Mouse (Mus musculus): ENCODE data around the gene Apba2. TPM values are rescaled to one million over a fixed set of nuclear protein-coding genes. Genes with fewer than 3 reads are reported as not detected.
A peak's percentile ranks its signal among the peaks of the same experiment; 100 is the strongest.

Apba2 gene
- total RNA-seq, 4 experiments from 2014 or later: 231 to 246 (median 238) TPM

GRCm38 (mm10) chr7:64724409-64724808 lies 222.9 kb downstream of the Apba2 start:
- DNase-seq (ENCODE audit: low spot score in 2 of 2): no peak

- DNase-seq (ENCODE audit: low spot score in 2 of 2): peak; percentile 54 to 59
These were observed 224.6 kb downstream of the Apba2 start for GRCm38 (mm10) chr7:64725967-64726695.

DNA sequence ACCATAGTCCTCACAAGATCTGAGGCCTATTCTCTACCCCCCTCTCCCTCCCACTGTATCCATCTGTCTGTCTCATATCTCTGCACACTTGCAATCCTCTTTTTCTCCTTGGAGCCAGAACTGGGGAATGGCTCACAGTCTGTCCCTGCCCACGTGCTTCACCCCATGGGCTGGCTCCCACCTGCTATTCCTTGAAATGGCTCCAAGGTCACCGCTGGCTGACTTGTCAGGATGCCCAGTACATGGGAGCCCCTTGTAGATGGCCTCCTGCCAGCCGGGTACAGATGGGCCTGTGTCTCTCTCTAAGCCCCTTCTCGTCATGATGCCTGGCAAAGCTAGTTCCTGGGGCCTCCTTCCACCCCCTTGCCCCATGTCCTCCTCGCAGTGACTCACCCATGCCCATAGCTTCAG lies 226.7 kb downstream of the Apba2 start:
- DNase-seq (ENCODE audit: low spot score in 2 of 2): peak; percentile 61 to 65

DNA sequence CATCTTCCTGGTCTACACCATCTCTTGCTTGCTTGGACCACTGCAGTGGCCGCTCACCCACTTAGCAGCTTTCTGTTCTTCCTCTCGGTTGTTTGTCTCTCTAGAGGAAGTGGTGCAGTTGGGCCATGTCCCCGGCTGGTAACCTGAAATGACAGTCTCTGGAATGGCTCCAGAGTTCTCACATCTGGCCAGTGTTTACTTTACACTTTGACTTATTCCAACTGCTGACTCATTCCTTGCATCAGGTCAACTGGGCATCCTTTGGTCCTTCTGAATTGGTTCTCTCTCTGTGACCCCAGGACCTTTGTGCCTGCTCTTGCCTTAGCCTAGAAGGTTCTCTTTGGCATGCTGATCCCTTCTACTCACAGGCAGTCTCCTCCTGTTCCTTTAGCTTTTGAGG lies 227.3 kb downstream of the Apba2 start:
- DNase-seq (ENCODE audit: low spot score in 2 of 2): no peak

DNA sequence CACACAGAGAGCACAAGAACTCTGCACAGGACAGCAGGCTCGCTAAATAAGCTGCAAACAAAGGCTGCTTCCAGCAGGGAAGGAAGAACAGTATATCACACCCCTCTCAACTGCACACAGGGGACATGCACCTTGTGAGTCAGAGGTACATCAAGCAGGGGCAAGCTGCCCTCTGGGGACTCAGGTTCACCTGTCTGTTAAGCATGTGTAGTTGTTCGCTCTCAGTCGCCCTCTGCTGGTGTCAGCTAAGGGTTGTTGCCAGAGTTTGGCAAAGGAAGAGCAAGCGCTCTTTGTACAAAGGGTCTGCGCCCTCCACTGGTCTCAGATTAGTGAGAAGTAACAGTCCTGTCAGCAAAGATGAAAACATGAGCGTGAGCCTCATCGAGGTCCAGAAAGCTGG lies 228.3 kb downstream of the Apba2 start:
- peak in 1 of 2 experiments; percentile 71 for DNase-seq (ENCODE audit: low spot score in 2 of 2)

DNA sequence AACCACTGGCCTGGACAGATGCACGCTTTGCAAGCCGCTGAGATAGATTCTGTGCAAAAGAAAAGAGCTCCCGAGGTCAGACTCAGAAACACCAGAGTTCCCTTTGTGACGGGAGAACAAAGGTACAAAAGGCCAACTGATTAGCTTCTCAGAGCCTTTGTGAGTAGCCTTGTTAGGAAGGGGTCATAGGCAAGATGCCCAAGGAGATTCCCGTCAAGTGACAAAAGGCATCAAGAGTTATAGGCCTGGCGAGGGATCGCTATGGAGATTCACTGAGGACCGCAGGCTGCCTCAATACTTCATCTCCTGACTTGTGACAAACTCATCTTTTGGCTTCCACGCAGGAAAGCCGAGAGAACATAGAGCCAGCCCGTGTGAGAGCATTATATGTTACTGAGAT lies 237.6 kb downstream of the Apba2 start:
- no peak for DNase-seq (ENCODE audit: low spot score in 2 of 2)

DNA sequence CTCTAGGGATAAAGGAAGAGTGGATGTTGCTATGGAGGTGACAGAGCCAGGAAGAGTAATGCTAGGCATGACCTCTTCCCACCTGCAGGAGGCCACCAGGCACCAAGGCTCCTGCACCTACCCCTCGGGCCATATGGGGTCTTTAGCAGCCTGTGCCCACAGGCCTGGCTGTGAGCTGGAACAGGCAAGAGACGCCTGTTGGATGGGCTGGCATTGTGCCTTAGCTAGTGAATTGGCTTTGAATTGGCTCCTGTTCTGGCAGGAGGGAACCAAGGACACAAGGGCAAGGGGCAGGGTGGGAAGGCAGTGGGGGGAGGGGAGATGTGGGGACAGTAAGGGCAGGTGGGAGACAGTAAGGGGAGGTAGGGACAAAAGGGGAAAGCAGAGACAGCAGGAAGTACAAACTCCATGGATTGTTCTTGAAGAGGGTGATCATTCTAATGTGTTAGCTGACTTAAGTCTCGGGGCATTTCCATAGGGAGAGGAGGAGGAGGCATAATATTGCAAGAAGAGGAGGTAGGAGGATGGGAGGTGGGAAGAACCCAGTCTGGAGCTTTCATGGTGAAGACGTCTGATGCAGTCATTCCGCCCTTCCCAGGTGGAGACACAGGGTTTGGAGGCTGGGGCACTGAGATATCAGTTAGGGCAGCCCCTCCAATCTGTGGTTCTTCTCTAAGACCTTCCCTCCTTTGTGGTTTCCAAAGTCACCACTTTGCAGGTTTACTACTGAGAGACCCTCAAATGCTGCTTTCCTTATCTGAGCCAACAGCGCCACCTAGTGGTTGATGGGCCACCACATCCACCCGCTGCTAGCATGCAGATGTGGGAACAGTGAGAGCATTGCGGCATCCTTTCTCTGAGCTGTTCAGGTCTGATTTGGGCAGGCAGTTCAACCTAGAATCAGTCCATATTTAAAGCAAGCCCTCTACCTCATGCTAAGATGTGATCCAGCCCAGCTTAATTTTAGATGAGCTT lies 240.1 kb downstream of the Apba2 start:
- DNase-seq (ENCODE audit: low spot score in 2 of 2): peak; percentile 78 to 91

DNA sequence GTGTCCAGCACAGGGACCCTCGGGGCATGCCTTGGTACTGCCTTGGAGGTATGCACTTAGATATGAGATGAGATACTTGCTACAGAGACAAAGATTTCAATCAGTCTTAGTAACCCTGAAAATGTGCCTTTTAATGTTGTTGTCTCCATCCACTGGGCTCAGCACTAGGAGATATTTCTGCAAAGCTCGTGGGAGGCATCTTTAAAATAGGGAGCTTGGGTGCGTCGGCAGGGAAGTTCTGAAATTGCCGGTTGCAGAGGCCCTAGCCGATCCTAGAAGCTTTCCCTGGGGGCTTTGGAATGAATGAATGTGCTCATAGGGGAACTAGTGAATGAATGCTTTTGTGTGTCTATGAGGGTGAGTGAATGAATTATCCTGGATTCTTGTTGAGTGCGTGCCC lies 242.1 kb downstream of the Apba2 start:
- no peak for DNase-seq (ENCODE audit: low spot score in 2 of 2)

DNA sequence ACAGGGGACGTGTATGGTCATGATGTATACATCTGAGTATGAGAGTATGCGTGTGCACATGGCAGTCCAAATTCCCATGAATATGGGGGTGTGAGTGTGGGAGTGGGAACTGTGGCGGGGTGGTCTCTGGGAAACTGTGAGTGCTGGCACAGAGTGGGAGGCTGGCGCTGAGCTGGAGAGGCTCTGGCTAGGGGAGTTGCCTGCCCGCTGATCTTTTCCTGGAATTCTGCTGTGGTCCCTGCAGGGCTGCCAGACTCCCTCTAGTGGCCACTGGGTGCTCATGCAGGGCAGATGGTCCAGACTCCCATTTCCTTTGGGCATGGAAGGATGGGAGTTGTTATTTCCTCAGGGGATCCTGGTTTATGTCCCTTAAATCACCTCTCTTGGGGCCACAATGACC lies 250.0 kb downstream of the Apba2 start:
- peak; percentile 61 to 67 for DNase-seq (ENCODE audit: low spot score in 2 of 2)

DNA sequence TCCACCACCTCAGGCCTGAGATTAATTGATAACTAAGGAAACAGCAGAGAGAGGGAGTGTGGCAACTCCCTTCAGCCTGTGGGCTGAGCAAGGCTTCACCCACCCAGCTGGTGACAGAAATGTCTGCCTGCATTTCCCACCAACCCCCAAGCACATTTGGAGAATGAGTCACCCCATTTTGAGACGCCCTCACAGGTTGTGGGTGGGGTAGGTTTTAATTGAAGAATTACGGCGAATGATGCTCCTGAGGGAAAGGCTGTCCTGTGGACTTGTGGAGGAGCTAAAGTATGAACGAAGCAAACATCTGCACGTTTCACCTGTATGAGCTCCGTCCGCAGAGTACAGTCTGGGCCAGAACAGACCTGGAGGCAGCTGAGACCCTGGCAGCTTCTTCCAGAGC lies 250.6 kb downstream of the Apba2 start:
- DNase-seq (ENCODE audit: low spot score in 2 of 2): peak; percentile 58 to 69

DNA sequence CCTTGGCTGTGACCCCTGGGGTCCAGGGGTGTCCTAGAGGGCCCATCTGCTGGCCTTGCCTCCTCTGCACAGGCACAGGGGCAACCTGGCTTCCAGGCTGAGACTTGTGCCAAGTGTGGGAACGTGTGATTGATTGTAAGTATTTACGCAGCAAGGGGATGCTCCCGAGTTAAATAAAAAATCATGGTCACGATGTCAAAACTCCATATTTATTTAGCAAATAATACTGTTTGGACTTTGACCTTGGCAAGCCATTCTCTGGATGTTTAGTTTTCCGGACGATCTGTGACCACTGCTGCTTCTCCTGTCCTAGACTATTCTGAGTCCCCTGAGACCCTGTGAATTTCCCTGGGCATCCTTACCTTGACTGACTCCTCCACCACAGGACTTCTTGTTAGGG lies 252.2 kb downstream of the Apba2 start:
- no peak for DNase-seq (ENCODE audit: low spot score in 2 of 2)

GRCm38 (mm10) chr7:64754161-64754560 lies 252.7 kb downstream of the Apba2 start:
- no peak for DNase-seq (ENCODE audit: low spot score in 2 of 2)

DNA sequence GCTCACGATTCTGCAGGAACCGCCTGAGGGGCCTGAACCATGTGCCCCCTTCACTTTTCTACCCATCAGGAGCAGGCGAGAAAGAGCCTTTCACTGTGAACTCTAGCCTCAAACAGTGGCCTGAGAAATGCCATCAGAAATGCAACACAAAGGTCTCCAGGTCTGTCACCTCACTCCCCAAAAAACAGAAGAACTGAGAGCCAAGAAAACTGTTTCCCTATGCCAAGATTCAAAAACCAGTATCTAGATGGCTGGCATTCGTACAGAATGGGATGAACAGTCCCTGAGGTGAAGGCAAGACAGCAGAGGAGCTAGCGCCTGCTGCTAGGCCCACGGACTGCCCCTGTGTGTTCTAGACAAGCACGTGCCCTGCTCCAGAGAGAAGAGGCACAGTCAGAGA lies 253.6 kb downstream of the Apba2 start:
- no peak for DNase-seq (ENCODE audit: low spot score in 2 of 2)

GRCm38 (mm10) chr7:64765595-64765994 lies 264.1 kb downstream of the Apba2 start:
- DNase-seq (ENCODE audit: low spot score in 2 of 2): peak in 1 of 2 experiments; percentile 40

GRCm38 (mm10) chr7:64769768-64770167 lies 268.3 kb downstream of the Apba2 start:
- DNase-seq (ENCODE audit: low spot score in 2 of 2): no peak

GRCm38 (mm10) chr7:64770779-64771390 lies 269.4 kb downstream of the Apba2 start:
- no peak for DNase-seq (ENCODE audit: low spot score in 2 of 2)

DNA sequence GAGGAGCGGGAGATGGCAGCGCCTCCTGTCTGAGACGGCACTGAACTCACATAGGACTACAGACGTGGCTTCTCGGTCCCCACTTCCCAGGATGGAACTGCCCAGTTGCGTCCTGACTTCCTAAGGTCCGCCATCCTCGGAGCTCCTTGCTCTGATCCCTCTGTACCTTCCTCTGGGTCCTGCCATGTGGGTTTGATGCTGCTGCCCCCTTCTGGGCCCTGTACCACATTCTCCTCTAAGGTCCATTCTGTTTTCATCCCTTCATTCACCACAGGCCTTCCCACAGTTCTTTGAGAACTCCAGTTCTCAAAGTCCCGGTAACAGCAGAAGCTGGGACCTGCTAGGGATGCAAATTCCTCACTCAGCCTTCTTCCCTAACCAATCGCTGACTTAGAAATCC lies 272.0 kb downstream of the Apba2 start:
- no peak for DNase-seq (ENCODE audit: low spot score in 2 of 2)

GRCm38 (mm10) chr7:64776708-64777489 lies 275.4 kb downstream of the Apba2 start:
- no peak for DNase-seq (ENCODE audit: low spot score in 2 of 2)

DNA sequence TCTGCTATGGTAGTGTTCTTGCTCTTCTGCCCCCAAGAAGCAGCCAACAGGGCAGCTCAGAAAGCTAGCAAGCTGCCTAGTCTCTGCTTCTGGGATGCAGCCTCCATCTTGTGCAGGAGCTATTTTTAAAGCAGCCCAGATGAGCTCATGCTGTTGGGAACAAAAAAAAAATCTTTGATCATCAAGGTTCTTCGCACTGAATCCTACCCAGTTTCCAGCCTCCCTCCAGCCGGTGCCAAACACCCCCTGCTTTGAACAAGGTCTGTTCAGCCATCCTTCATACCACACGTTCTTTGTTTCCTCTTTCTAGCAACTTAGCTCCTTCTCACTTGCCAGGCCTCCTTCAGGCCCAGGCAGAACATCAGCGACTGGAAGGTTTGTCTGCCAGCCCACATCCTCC lies 278.0 kb downstream of the Apba2 start:
- peak; percentile 71 to 74 for DNase-seq (ENCODE audit: low spot score in 2 of 2)

- DNase-seq (ENCODE audit: low spot score in 2 of 2): no peak
These were observed 283.5 kb downstream of the Apba2 start for GRCm38 (mm10) chr7:64785040-64785439.

- DNase-seq (ENCODE audit: low spot score in 2 of 2): no peak
These were observed 289.6 kb downstream of the Apba2 start for GRCm38 (mm10) chr7:64791145-64791544.
